Mouse (Mus musculus) lung, adult 2 months (tissue): ENCODE data around the gene Vmn2r87.
"Not testable (repeated sequence)": the region's sequence is repeated elsewhere in the genome, so short reads cannot be mapped to it uniquely, and the experiment has no call there.

Source experiments
- CTCF ChIP-seq: fragments of 200-500 bp; IDR thresholded peaks from 2 replicates; pipeline ENCODE4 v1.5.1; 2011; ENCODE audit warnings: mild to moderate bottlenecking, low read length, control low read depth; ENCODE audit not compliant: insufficient read depth
- POLR2A ChIP-seq: fragments of 200-500 bp; IDR thresholded peaks from 2 replicates; pipeline ENCODE4 v1.6.1; 2011; ENCODE audit warnings: low read depth, mild to moderate bottlenecking, control low read depth, low read length, borderline replicate concordance; ENCODE audit errors: extremely low read depth

- TF ChIP-seq CTCF, POLR2A: not testable (repeated sequence)
Observed at GRCm38 (mm10) chr10:130429603-130430002, 67.6 kb downstream of the Vmn2r87 start, which contains the start of gene Vmn2r85.
